Mouse (Mus musculus) liver, embryonic 14.5 days (tissue): ENCODE results near the gene Fars2.

Experiments used
- CTCF ChIP-seq: IDR thresholded peaks from 2 replicates; pipeline ENCODE4 v1.5.1; 2016; ENCODE audit warnings: antibody characterized with exemption, low read depth, control low read depth
- EP300 ChIP-seq: IDR thresholded peaks from 2 replicates; pipeline ENCODE4 v1.6.1; 2016; ENCODE audit warnings: antibody characterized with exemption, low read depth

DNA sequence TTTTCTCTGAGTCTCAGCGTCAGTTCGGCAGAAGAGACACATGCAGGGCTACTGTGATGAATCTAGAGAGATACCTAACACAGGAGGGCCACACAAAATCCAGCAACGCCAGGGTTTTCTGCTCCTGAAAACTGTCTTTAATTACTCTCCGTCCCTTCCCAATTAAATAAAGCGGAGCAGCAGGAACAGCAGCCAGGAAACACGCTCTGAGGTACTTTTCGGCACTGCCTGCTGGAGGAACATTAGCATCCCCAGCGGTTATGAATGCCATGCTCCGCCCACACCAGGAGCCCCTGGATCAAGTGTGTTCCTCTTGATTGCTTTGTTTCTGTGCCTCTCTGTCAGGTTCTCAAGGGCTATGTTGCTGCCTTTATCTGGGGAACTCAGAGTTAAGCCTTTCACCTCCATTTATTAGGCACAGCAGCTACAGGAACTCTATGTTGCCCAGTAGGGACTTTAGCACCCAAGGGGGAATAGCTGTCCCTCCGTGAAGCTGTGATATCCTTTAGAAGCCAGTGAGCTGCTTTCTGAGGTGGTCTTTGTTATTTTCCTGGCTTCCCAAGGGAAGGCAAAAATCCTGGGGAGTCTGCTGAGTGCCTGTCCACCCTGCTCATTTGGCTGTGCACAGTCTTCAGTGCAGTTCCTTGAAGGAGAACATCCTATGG, 465.3 kb downstream of the Fars2 start:
- TF ChIP-seq CTCF (no peak), EP300 (no peak)
